Mouse (Mus musculus) urinary bladder, adult 2 months (tissue): ENCODE measurements around the gene Flot1. TPM values are rescaled to one million over a fixed set of nuclear protein-coding genes. Genes with fewer than 3 reads are reported as not detected.

Experiments
- DNase-seq: peaks from one replicate; pipeline ENCODE4 v3.0.0; 2022; ENCODE audit warnings: low spot score
- polyA plus RNA-seq: library from polyadenylated mRNA; depleted of rRNA; stranded (reverse); fragments of >200 nt; gene quantifications from 2 replicates; pipeline ENCODE4 v1.2.3, GENCODE M21; 2012; rRNA removed

Gene Flot1
- 156 and 192 TPM in 2 replicates for polyA plus RNA-seq

DNA sequence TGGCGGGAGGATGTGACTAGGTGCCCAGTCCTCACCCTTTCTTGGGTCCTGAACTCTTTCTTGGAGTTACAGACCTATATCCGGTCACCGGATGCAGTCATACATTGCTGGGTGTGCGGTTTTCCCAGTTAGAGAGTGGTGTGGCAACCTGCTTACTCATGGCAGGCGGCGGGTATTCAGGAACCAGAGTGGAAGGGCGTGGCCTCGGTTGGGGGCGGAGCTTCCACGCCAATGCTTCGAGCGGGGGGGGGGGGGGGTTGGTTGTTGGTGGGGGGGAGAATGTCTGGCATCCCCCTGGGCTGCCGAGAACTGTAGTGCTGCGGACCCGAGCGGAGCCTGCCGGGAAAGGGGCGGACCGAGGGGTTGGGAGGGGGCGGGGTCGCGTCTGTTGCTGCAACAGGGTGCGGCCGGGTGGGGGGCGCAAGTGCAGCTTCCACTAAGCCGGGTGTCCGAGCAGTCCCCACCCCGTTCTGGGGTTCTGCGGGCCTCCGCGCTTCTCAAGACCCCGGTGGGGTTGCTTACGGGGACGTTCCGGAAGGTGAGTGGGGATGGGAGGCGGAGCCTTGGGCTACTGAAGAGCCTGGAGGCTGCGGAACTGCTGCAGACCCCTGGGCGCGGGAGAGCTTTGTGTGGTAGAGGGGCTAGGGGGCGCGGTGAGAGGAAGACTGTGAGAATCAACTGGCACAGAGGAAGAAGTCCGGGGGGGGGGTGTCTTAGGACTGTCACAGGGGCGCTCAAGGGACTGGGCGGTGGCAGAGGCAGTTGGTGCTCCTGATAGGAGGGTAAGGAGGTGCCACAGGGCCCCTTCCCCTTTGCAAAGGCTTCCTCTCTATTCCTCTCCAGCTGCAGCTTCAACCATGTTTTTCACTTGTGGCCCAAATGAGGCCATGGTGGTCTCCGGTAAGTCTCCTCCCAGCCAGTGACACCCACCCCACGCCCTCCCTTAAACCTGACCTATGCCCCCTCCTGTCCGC, at the start of gene Flot1:
Flot1 (plus strand) TSS at position 267 of the 974 bp plus-strand sequence.
- peak; percentile 73 for DNase-seq

DNA sequence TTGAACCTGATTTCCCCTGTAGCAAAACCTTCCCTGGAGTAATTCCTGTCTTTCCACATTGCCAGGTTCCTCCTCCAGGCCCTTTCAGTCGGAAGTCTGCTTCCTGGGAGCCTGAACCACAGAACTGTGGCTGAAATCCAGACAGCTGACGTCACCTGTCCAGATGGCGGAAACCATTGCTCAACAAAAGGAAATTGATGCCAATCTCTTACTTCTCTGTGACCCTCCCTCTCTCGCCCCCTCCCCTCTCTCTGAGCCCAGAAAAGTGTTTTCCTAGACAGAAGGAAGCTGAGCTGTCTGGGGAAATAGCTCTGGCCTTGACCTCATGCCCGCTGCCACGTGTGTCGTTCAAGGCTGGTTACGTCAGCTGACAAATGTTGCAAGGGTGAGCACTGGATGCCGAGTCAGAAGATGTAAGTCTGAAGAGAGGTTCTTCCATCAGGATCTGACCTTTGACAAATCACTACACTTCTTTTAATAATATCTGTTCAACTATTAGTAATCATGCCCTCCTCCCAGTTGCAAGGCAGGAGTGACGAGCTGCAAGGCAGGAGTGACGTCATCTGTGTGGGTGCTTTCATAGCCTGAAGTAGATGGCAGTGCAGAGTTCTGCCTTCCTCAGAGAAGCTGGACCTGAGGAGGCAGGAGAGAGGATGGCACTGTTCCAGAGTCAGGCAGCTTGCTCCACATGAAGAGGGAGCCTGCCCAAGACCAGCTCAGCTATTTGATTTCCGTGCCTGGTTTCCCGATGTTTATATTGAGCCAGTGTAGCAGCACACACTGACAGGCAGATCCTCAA, 46.0 kb upstream of the Flot1 start:
- DNase-seq: peak; percentile 35

DNA sequence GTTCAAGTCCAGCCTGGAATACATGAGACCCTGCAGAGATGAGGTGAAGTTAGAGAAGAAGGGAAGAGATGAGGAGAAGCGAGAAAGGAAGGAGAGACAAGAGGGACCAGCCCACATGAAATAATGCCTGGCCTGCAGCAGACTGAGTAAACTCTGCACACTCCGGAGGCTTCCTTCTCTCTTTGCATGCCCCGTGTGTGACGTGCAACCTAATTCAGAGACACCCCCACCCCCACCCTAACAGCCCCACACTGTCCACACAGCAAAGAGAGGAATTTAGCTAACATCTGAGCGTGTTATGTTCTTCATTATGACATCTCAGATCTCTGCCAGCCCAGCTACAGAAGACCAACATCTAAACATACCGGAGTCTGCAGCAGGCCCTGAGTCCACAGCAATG, 44.1 kb upstream of the Flot1 start:
- no peak for DNase-seq

DNA sequence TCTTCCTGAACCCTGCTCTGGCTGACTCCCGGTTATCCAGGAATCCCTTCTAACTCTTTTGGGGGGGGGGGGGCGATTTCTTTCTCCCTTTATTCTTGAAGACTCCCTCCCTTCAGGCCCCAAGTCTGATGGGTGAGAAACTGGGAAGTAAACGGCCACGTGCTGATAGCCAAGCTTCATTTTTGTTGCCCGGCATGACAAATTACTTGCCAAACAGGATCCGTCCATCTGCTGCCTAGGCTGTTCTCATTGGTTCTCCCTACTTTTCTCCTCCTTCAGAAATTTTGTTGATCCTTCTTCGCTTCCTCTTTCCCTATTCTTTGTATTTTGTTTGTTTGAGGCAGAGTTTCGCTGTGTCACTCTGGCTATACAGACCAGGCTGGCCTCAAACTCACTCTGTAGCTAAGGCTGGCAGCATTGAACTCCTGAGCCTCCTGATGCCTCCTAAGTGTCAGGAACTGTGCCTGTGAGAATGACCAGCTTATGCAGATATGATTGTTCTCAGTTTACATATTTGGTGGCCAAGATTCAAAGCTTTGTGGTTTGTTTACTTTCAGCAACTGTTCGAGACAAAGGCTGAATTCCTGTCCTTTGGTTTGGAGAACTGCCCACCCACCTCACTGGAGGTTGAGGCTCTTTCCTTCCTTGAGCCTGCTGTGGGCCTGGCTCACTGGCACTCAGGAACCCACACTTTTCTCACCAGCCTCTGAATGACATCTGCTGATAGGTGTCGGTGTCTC, 43.4 kb upstream of the Flot1 start:
- no peak for DNase-seq

DNA sequence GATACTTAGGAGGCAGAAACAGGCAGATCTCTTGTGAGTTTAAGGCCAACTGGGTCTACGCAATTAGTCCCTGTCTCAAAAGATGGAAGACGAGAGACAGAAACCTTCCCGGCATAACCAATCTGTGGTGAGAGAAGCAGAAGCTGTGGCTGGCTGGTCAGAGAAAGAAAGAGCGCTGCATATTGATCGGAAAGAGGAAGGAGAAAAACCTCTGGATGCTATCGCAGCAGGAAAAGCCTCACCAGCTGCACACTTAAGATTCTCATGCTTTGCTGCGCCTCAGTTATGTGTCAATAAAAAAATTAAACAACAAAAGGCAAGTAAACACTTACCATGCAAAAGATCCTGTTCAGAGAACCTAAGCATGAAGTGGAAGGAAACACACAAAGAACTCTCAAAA, 42.7 kb upstream of the Flot1 start:
- no peak for DNase-seq

DNA sequence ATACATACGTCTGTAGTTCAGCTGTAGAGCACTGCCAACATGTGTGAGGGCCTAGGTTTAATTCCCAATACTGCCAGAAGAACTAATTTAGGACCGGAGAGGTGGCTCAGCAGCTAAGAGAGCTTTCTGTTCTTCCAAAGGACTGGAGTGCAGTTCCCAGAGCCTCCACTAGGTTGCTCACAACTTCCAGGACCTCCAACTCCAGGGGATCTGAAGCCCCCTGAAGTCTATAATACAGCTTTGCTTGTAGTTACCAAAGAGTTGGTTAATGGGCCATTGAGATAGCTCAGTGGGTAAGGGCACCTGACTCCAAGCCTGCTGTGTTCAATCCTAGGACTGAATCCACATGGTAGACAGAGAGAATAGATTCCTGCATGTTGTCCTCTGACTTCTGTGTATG, 40.6 kb upstream of the Flot1 start:
- DNase-seq: no peak

DNA sequence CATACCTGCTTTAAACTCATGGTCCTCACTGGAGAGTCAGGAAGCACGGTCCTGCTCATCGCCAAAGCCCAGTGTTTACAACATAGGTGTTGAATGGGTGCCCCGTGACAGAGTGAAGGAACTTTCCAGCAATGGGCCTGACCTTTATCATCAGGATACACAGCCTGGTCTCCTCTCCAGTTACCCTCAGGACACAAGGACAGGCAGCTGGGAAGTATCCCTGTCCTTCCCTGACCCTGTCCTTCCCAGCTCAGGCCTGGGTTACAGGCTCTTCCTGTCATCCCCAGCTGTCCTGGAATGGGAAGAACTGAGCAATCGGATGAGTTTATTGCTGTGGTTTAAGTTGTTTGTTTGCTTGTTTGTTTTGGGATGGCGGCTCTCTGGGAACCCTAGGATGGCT, 40.1 kb upstream of the Flot1 start:
- DNase-seq: no peak

DNA sequence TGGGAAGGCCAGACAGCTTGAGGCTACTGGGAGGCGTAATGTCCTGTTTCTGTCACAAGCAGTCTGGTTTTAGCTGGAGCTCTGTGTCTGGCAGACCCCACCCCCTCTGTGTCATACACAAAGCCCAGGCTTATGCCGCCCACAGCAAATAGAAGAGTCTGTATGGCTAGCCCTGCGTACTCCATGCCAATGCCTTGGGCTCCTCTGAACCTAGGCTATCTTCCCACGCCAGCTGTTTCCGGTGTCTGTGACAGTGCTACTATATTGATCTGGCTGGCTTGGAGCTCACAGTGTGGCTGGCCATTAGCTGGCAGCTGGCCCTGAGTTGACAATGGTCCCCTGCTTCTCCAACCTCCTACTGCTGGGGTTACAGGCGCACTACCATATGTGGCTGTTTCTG, 39.1 kb upstream of the Flot1 start:
- DNase-seq: no peak

DNA sequence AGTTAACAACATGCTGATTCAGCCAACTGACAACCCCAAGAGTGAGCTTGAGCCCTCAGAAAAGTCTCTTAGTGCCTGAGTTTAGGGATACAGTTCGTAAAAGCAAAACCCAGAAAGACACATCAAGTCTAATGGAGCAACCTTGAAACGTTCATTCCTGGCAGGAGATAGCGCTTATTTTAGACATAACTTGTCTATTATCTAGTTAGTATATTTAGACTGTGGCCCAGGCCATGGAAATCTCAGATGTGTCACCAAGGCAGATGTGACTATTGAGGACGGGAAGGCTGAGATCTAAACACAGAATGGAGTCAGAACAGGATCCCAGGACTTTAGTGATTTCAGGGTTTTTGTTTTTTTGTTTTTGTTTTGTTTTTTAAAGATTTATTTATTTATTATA, 37.9 kb upstream of the Flot1 start:
- no peak for DNase-seq

DNA sequence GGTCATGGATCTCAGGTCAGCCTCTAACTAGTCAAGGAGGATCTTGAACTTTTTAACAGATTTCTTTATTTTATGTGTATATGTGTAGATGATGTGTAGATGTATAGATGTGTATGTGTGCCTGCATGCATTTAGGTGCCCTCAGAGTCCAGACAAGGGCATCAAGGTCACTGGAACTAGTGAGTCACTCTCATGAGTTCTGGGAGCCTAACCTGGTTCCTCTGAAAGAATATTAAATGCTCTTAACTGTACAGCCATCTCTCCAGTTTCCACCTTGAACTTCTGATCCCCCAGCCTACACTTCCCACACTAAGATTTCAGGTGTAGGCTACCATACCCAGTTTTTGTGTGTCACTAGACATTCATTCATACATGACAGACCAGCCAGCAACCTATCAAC, 35.5 kb upstream of the Flot1 start:
- DNase-seq: no peak

DNA sequence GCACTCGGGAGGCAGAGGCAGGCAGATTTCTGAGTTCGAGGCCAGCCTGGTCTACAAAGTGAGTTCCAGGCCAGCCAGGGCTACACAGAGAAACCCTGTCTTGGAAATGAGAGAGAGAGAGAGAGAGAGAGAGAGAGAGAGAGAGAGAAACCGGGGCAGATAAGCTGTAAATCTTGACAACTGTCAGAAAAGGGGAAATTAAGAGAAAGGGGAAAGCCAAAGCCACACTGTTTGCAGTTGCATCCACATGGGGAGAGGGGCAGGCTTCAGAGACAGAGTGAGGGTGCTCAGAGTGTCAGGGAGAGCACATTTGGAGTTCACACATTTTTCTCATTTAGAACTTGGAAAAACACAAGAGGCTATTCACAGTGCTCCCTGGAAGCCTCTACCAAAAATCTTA, 35.0 kb upstream of the Flot1 start:
- DNase-seq: no peak

DNA sequence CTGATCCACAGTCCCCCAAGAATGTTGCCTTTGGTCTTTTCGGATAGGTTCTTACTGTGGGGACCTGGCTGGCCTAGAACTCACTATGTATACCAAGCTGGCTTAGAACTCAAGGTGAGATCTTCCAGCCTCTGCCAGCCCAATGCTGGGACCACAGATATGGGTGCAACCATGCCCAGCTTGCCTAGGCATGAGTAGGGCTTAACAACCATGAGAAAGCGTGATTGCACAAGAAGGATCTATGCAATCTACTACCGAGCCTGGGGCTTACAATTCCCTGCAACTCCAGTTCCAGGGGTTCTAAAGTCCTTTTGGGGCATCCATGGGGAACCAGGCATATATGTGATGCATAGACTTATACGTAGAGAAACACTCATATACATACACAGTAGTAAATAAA, 32.1 kb upstream of the Flot1 start:
- DNase-seq: no peak

DNA sequence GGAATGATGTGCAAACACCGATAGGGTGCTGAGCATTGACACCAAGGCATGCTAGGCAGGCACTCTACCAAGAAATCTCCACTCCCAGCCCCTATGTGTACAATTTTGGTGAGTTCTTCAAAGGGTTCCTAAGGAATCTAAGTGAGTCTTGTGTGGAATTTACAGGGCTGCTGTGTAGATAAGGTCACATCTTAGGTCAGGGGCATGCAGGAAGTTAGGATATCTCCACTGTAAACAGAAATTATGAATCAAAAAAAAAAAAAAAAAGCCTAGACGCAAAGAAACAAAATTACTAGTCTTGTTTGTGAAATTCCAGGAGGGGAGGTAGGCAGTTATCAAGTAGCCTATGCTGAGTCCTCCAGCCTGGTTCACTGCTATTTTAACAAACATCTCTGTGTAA, 30.2 kb upstream of the Flot1 start:
- DNase-seq: no peak

DNA sequence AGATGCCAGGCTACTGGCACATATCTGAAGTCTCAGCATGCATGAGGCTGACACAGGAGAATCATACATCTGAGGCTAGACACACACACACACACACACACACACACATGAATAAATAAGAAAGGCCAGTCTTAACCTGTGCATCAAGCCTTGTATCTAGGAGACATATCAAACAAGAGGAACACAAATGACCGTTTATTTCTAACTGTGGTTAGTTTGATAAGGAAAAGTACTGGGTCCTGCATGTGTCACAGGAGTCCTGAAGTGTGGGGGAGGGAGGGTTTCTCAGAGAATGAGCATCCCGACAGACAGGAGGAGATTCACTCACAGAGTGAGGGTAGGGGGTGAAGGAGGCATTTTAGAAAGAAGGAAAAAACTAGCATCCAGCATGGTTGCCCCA, 27.9 kb upstream of the Flot1 start:
- no peak for DNase-seq

DNA sequence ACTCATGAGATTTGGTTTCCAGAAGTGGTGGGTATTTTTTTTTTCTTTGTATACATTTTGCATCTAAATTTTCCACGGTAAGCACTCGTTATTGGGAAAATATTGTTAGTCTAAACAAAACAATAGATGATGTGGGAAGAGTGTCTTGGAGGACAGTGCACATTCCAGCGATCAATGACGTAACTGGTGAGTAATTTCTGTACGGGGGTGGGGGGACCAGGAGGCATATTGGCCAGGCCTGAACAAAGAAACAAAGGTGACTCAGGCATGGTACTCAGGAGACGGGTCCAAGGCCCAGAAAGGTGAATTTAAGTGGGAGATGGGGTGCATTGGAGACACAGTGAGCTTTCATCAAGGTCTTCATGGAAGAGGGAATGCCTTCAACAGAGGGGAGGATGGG, 27.4 kb upstream of the Flot1 start:
- DNase-seq: no peak

DNA sequence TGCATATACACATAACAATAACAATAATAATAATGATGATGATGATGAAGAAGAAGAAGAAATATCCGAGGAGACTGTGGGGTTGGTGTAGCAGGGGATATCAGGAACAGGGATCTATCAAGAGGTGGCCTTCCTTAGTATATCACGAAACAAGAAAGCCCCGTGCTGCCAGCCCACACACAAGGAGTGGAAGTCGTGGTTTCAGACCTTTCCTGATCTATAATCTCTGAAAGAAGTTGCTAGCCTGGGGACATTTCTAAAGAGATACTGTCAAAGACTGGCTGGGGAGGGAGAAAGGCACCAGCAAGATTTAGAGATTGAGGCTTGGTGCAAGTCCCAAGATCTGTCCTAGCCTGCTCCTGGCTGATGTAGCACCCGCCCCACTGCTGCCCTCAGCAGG, 26.2 kb upstream of the Flot1 start:
- DNase-seq: no peak

DNA sequence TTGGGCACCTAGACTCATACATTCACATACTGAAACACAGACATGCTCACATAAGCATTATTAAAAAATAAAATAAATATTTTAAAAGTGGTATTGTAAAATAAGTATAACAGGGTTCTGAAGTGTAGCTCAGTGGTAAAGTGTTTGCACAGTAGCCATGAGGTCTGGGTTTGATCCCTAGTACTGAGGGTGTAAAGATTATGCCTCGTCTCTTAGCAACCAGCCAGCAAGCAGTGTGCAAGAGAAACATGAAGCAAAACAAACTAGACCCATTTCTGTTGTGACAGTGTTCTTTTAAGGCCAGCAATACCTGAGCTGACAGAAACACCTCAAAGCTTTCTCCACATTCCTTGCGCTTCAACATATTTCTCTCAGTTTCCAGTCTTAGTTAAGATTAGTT, 22.1 kb upstream of the Flot1 start:
- no peak for DNase-seq

DNA sequence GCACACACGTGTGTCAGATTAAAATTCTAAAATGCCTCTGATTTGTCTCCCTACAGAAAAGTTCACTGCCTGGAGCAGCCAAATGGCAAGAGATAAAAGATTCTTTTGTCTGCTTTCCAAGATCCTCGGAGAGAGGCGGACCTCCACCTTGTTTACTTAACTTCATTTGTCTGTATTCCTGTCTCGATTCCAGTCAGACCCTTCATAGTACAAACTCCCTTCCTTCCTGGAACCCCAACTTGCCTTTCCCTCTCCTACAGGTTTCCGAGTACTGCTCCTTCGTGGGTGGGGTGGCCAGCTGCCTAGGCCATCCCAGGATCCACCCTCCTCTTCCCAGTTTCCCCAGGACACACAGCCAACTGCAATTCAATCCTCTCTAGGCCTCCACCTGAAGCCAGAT, 20.0 kb upstream of the Flot1 start:
- no peak for DNase-seq

DNA sequence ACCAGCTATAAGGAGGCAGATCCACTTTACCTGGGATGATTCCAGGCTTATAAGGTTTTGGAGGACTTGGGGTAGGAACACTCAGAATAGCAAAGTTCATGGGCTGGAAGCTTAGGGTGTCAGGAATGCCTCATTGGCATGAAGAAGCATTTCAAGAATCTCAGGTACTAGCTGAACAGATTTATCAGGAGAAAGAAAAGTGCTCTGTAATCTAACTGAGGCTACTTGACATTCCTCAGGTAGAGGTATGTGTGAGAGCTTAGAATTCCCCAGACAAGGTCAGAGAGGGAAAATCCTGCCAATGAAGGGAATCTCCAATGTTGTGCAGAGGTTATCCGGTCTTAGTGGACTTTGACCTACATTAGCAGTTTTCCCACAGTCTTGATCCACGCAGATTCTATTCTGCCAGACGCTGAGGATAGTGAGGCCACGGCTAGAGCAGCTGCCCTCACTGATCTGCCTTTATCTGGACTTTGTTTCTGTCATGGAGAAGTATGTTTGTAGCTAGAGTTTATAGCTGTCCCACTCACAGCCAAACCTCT, 19.1 kb upstream of the Flot1 start:
- DNase-seq: no peak

DNA sequence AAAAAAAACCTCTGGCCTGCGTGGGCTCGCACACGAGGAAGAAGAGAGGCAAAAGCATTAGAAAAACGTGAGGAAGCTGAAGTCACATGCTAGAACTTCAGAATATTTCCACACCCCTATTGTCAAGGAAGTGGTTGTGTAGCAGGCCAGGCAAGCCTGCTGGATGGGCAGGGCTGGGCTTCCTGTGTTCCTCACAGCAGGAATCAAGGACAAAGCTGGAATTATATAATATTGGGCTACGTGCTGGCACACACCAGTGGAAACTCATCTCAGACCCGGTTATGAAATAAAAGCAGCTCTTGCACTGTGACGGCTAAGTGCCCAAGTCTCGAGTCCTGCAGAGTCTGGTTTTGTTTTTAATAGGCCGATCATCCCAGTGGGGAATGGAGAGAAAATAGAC, 15.0 kb upstream of the Flot1 start:
- DNase-seq: no peak

DNA sequence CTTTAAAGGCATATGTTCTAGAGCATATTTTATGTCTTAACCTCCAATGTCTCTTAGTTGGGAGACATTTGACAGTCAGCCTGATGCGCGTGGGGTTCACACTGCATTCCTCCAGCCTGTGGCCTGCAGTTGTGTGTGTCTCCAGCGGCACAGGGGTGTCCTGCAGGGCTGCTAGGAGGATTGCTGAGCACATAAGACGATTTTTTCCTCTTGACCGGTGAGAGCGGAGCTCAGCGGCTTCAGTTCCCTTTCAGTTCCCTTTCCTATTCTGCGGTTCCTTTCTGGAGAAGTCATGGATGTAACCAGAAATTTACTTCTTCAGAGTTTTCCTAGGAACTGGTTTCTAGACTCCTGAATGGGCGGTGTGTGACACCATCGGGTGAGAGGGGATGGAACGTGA, 13.6 kb upstream of the Flot1 start:
- no peak for DNase-seq
